Mouse (Mus musculus) embryonic fibroblast, embryonic 13.5 days (primary cell): ENCODE measurements around the gene Emp1. TPM values are rescaled to one million over a fixed set of nuclear protein-coding genes. Genes with fewer than 3 reads are reported as not detected.

Source experiments
- H3K27ac ChIP-seq: 2 replicates; pipeline ENCODE4 v1.5.1; 2012; ENCODE audit warnings: low read length, control low read depth, inconsistent platforms; ENCODE audit not compliant: insufficient read depth
- H3K4me1 ChIP-seq: 2 replicates; pipeline ENCODE4 v1.6.1; 2011; ENCODE audit warnings: low read length; ENCODE audit not compliant: control insufficient read depth, insufficient read depth
- H3K4me3 ChIP-seq: 2 replicates; pipeline ENCODE4 v1.5.1; 2011; ENCODE audit warnings: mild to moderate bottlenecking, control low read depth, low read length; ENCODE audit not compliant: insufficient read depth
- CTCF ChIP-seq: IDR thresholded peaks from 2 replicates; pipeline ENCODE4 v1.5.1; 2011; ENCODE audit warnings: mild to moderate bottlenecking, control low read depth, low read length, moderate library complexity, borderline replicate concordance; ENCODE audit not compliant: insufficient read depth
- POLR2A ChIP-seq: IDR thresholded peaks from 2 replicates; pipeline ENCODE4 v1.6.1; 2011; ENCODE audit warnings: low read depth, mild to moderate bottlenecking, control low read depth, low read length, moderate library complexity
- polyA plus RNA-seq: library from polyadenylated mRNA; stranded (reverse); fragments of >200 nt; gene quantifications from 2 replicates; pipeline ENCODE4 v1.2.4, GENCODE M21; 2011; ENCODE audit warnings: low read depth; ENCODE audit not compliant: missing spikeins, insufficient read length

The Emp1 gene
- polyA plus RNA-seq, 1 experiment: 959 TPM

- peak overlapping the region; percentile 73 for H3K27ac ChIP-seq
- peaks cover 8% of the 10 kb centered on the region for H3K4me1 ChIP-seq
- no peak overlapping the region for H3K4me3 ChIP-seq
- no peak for TF ChIP-seq CTCF
- no peak for TF ChIP-seq POLR2A
These were observed 267 bp upstream of the Emp1 start for GRCm38 (mm10) chr6:135362098-135362458.

- Histone ChIP-seq H3K27ac (peak overlapping the region; percentile 100), H3K4me1 (peaks cover 14% of the 10 kb centered on the region), H3K4me3 (peak overlapping the region; percentile 100)
- no peak for TF ChIP-seq CTCF
- TF ChIP-seq POLR2A: no peak; the same call in 1 of the 2 replicates
These were observed 1.1 kb downstream of the Emp1 start for GRCm38 (mm10) chr6:135363344-135364040.

- peak overlapping the region; percentile 100 for H3K4me3 ChIP-seq
- TF ChIP-seq CTCF (no peak), POLR2A (peak; percentile 38)
- H3K4me1 ChIP-seq: peaks cover 14% of the 10 kb centered on the region
- peak overlapping the region; percentile 100 for H3K27ac ChIP-seq
These were observed 1.8 kb downstream of the Emp1 start for GRCm38 (mm10) chr6:135364041-135364745.

- no peak for TF ChIP-seq POLR2A
- TF ChIP-seq CTCF: no peak
- peak overlapping the region; percentile 100 for H3K4me3 ChIP-seq
- H3K4me1 ChIP-seq: peaks cover 16% of the 10 kb centered on the region
- peak overlapping the region; percentile 100 for H3K27ac ChIP-seq
These were observed 2.6 kb downstream of the Emp1 start for GRCm38 (mm10) chr6:135364891-135365301.

- peak overlapping the region; percentile 100 for H3K27ac ChIP-seq
- peak overlapping the region; percentile 100 for H3K4me3 ChIP-seq
These were observed 3.3 kb downstream of the Emp1 start for GRCm38 (mm10) chr6:135365614-135366013.

GRCm38 (mm10) chr6:135368230-135368629 lies 5.9 kb downstream of the Emp1 start:
- TF ChIP-seq POLR2A (no peak), CTCF (no peak)
- Histone ChIP-seq H3K27ac (peak overlapping the region; percentile 43), H3K4me1 (peaks cover 21% of the 10 kb centered on the region), H3K4me3 (no peak overlapping the region)

More at GRCm38 (mm10) chr6:135365614-135366013, 3.3 kb downstream of the Emp1 start:
- peaks cover 20% of the 10 kb centered on the region for H3K4me1 ChIP-seq
- TF ChIP-seq POLR2A: no peak
- TF ChIP-seq CTCF: no peak

GRCm38 (mm10) chr6:135369551-135369968 lies 7.2 kb downstream of the Emp1 start:
- H3K27ac ChIP-seq: 0 out of 2 replicates have a peak overlapping the region, but pooled peaks have one; percentile 41
- TF ChIP-seq CTCF: no peak
- no peak for TF ChIP-seq POLR2A
- H3K4me3 ChIP-seq: no peak overlapping the region
- peaks cover 23% of the 10 kb centered on the region for H3K4me1 ChIP-seq

GRCm38 (mm10) chr6:135370954-135371353 lies 8.6 kb downstream of the Emp1 start:
- Histone ChIP-seq H3K27ac (no peak overlapping the region), H3K4me3 (no peak overlapping the region), H3K4me1 (peaks cover 28% of the 10 kb centered on the region)
- TF ChIP-seq CTCF: no peak

- Histone ChIP-seq H3K27ac (no peak overlapping the region), H3K4me1 (peaks cover 22% of the 10 kb centered on the region), H3K4me3 (no peak overlapping the region)
- TF ChIP-seq POLR2A (no peak), CTCF (no peak)
These were observed 11.0 kb downstream of the Emp1 start for GRCm38 (mm10) chr6:135373357-135373756.

- Histone ChIP-seq H3K4me1 (peaks cover 15% of the 10 kb centered on the region), H3K4me3 (no peak overlapping the region), H3K27ac (no peak overlapping the region)
- TF ChIP-seq CTCF (no peak), POLR2A (no peak)
These were observed 13.5 kb downstream of the Emp1 start for GRCm38 (mm10) chr6:135375818-135376217.
